Mouse (Mus musculus) limb, embryonic 11.5 days (tissue): ENCODE measurements around the gene Nelfa. TPM values are rescaled to one million over a fixed set of nuclear protein-coding genes. Genes with fewer than 3 reads are reported as not detected.

Source experiments
- ATAC-seq: fragments of 200-750 bp; cut with Nextera tagmentation; 2 replicates; pipeline ENCODE4 v1.8.0; 2017; ENCODE audit warnings: low read depth; ENCODE audit not compliant: insufficient number of reproducible peaks, low FRiP score, low TSS enrichment
- DNase-seq: peaks from one replicate; pipeline ENCODE4 v3.0.0-alpha.2; 2015; ENCODE audit warnings: low spot score
- H3K27ac ChIP-seq: fragments of 300-500 bp; sonication (generic); replicated peaks from 2 replicates; pipeline ENCODE4 v1.5.1; 2014; ENCODE audit warnings: low read depth, mild to moderate bottlenecking, low read length
- H3K27me3 ChIP-seq: fragments of 300-500 bp; sonication (generic); 2 replicates; pipeline ENCODE4 v1.6.1; 2014; ENCODE audit warnings: mild to moderate bottlenecking, low read length, mixed read lengths; ENCODE audit not compliant: control insufficient read depth, insufficient read depth
- H3K36me3 ChIP-seq: fragments of 300-500 bp; sonication (generic); 2 replicates; pipeline ENCODE4 v1.6.1; 2014; ENCODE audit warnings: mild to moderate bottlenecking, low read length, moderate library complexity, mixed read lengths; ENCODE audit not compliant: control insufficient read depth, insufficient read depth
- H3K4me1 ChIP-seq: fragments of 300-500 bp; sonication (generic); 2 replicates; pipeline ENCODE4 v1.6.1; 2014; ENCODE audit warnings: low read length, mixed read lengths; ENCODE audit not compliant: control insufficient read depth, insufficient read depth
- H3K4me2 ChIP-seq: fragments of 300-500 bp; sonication (generic); 2 replicates; pipeline ENCODE4 v1.6.1; 2014; ENCODE audit warnings: low read depth, mild to moderate bottlenecking, moderate library complexity; ENCODE audit not compliant: severe bottlenecking
- H3K4me3 ChIP-seq: fragments of 300-500 bp; sonication (generic); 2 replicates; pipeline ENCODE4 v1.5.1; 2014; ENCODE audit warnings: low read depth, low read length
- H3K9ac ChIP-seq: fragments of 300-500 bp; sonication (generic); 2 replicates; pipeline ENCODE4 v1.6.1; 2014; ENCODE audit warnings: mild to moderate bottlenecking, low read length
- H3K9me3 ChIP-seq: fragments of 300-500 bp; sonication (generic); 2 replicates; pipeline ENCODE4 v1.6.1; 2016; ENCODE audit warnings: low read length; ENCODE audit not compliant: control insufficient read depth
- WGBS: fragments of 180-500 bp; shearing (Covaris S2); extraction: QIAGEN DNeasy Blood & Tissue Kit; methylation state at CpG from one replicate; pipeline ENCODE4 v1.1.7; 2014; 5-methylcytosine and 5-hydroxymethylcytosine counted together
- microRNA-seq: library from miRNA; unstranded; fragments of <30 nt; microRNA quantifications from one replicate; pipeline ENCODE4, GENCODE M21; 2016
- polyA plus RNA-seq: library from polyadenylated mRNA; unstranded; fragments of >200 nt; fragmentation: Nextera tagmentation; extraction: Ambion mirVana; gene quantifications from 2 replicates; pipeline ENCODE4 v1.2.1, GENCODE M21; 2014

The Nelfa gene
- polyA plus RNA-seq, 1 experiment from 2014 or later = 71.0 TPM

DNA sequence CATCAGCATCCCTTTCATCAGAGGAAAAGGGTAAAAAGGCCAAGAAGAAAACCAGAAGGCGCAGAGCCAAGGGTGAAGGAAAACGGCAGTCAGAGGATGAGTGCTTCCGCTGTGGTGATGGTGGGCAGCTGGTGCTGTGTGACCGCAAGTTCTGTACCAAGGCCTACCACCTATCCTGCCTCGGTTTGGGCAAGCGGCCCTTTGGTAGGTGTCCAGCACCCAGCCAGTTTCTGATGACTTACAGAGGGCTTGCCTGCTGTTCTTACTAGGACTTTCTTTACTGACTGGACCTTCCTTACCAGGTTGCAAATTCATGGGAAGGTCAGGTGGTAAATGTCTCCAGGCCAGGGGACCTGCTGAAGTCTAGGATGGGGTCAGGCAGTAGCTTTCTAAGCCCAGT is 42.8 kb downstream of the Nelfa start:
- H3K9me3 ChIP-seq = no peaks in the 10 kb centered on the region
- DNase-seq (no peak), ATAC-seq (no peak)
- H3K27me3 ChIP-seq = no peaks in the 10 kb centered on the region
- WGBS = 91% methylated on average over 6 of the region's 6 CpGs
- H3K4me2 ChIP-seq = no peak overlapping the region
- H3K9ac ChIP-seq = no peak overlapping the region
- H3K36me3 ChIP-seq = peaks cover 44% of the 10 kb centered on the region
- no peaks in the 10 kb centered on the region for H3K4me1 ChIP-seq
- H3K4me3 ChIP-seq = no peak overlapping the region
- no peak overlapping the region for H3K27ac ChIP-seq

DNA sequence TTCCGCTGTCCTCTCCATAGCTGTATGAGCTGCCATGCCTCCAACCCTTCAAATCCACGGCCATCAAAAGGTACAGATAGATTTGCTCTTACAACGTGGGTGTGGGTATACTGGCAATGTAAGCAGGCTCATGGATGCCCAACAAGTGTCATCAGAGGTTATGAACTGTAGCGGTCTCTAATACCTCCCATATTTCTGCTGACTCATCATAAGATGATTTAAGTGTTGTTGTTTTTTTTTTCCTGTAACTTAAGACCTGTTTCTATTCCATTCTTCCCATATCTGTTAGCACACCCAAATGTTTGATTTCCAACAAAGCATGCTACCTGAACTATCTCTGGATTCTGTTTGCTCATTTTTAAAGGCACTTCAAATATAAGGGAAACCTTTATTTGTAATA is 55.1 kb downstream of the Nelfa start:
- no peak overlapping the region for H3K4me2 ChIP-seq
- no peaks in the 10 kb centered on the region for H3K9me3 ChIP-seq
- no peak overlapping the region for H3K27ac ChIP-seq
- ATAC-seq (no peak), DNase-seq (no peak)
- no peaks in the 10 kb centered on the region for H3K27me3 ChIP-seq
- no peaks in the 10 kb centered on the region for H3K4me1 ChIP-seq
- H3K9ac ChIP-seq = no peak overlapping the region
- peaks cover 43% of the 10 kb centered on the region for H3K36me3 ChIP-seq
- WGBS = 94% methylated on average over 4 of the region's 4 CpGs
- H3K4me3 ChIP-seq = no peak overlapping the region

DNA sequence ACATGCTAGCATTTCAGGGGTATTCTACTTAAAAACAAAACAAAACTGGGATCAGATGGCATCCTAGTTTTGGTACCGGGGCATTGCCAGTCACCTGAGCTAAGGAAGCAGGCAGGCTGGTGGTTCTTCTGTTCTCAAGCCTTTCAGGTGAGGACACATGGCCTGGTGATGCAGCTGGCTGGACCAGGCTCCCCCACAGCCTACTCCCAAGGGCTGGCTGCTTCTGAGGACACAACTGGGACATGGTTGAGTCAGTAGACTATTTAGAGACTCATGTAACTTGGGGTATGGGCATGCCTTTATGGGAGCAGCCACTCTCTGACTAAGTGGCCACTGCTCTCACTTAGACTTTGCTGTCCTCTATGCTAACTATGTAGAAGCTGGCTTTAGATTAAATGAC is 60.7 kb downstream of the Nelfa start:
- WGBS = 94% methylated on average over 1 of the region's 1 CpGs
- no peaks in the 10 kb centered on the region for H3K4me1 ChIP-seq
- no peak overlapping the region for H3K9ac ChIP-seq
- no peaks in the 10 kb centered on the region for H3K9me3 ChIP-seq
- no peaks in the 10 kb centered on the region for H3K27me3 ChIP-seq
- no peak overlapping the region for H3K4me3 ChIP-seq
- H3K4me2 ChIP-seq = no peak overlapping the region
- DNase-seq = no peak
- H3K27ac ChIP-seq = no peak overlapping the region
- peaks cover 9% of the 10 kb centered on the region for H3K36me3 ChIP-seq
- ATAC-seq = no peak

DNA sequence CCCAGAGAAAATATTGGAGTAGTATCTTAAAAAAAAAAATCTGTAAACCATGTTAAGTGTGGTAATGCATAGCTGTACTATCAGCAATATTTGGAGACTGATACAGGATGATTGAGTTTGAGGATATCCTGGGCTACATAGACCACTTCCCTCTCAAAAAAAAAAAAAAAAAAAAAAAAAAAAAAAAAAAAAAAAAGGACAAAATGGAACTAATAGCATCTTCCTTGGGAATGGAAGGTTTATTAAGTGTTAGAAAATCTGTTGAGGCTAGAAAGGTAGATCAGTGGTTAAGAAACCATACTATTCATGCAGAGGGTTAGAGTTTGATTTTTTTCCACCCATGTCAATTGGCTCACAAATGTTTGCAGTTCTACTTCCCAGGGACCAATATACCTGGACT is 78.5 kb downstream of the Nelfa start:
- ATAC-seq = no peak
- Histone ChIP-seq H3K9me3 (peaks cover 2% of the 10 kb centered on the region; the same call in 1 of the 2 replicates), H3K4me3 (no peak overlapping the region), H3K36me3 (peaks cover 35% of the 10 kb centered on the region), H3K9ac (no peak overlapping the region), H3K4me1 (no peaks in the 10 kb centered on the region), H3K27ac (no peak overlapping the region), H3K4me2 (no peak overlapping the region), H3K27me3 (no peaks in the 10 kb centered on the region)
- no peak for DNase-seq

DNA sequence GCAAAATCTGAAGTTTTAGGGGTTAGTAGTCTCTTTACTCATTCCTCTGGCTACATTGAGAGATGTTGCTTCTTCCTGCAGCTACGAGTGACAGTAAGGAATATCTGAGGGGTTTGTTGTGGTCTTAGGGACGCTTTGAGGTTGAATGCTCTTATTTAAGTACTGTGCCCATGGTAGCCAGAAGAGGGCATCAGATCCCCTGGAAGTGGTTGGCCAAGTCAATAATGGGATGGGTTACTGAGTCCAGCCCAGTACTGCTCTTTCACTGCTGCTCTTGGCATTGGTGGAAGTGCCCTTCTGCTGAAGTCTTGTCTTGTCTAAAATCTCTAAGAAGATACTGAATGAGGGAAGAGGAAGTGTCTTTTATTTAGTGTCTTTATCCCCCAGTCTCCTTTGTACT is 82.2 kb downstream of the Nelfa start:
- H3K9me3 ChIP-seq = no peaks in the 10 kb centered on the region
- 85% methylated on average over 2 of the region's 2 CpGs for WGBS
- H3K9ac ChIP-seq = no peak overlapping the region
- no peak overlapping the region for H3K4me3 ChIP-seq
- no peaks in the 10 kb centered on the region for H3K27me3 ChIP-seq
- ATAC-seq (no peak), DNase-seq (no peak)
- no peak overlapping the region for H3K27ac ChIP-seq
- H3K4me1 ChIP-seq = no peaks in the 10 kb centered on the region
- H3K4me2 ChIP-seq = no peak overlapping the region
- peaks cover 20% of the 10 kb centered on the region for H3K36me3 ChIP-seq

DNA sequence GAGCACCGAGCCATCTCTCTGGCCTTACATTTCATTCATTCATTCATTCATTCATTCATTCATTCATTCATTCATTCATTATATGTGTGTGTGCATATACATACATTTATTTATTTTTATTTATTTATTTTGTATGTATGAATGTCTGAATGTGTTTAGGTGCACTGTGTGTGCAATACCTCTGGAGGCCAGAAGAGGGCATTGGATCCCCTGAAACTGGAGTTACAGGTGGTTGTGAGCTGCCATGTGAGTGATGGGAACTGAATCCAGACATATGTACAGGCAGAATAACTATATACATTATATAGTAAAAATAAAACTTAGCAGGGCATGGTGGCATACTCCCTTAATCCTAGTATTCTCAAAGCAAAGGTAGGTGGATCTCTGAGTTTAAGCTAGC is 83.1 kb downstream of the Nelfa start:
- Histone ChIP-seq H3K9ac (no peak overlapping the region), H3K4me1 (no peaks in the 10 kb centered on the region), H3K4me3 (no peak overlapping the region), H3K27me3 (no peaks in the 10 kb centered on the region), H3K36me3 (peaks cover 15% of the 10 kb centered on the region), H3K9me3 (no peaks in the 10 kb centered on the region), H3K4me2 (no peak overlapping the region), H3K27ac (no peak overlapping the region)
- ATAC-seq (no peak), DNase-seq (no peak)
- WGBS = 88% methylated on average over 1 of the region's 1 CpGs

DNA sequence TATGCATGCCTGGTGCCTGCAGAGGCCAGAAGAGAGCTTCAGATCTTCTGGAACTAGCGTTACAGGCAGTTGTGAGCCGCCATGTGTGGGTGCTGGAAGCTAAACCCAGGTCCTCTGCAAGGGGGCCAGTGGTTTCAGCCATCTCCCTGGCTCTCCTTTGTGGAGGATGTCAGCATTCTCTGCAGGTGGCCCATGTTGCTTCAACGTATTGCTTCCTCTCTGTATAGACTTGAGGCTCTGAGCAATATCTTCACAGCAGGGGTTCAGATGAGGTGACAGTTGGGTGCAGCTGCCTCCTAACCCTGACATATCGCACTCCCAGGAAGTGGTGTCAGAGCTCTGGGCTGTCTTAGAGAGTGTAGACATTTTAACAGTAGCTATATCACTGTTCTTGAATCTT is 84.7 kb downstream of the Nelfa start:
- Histone ChIP-seq H3K27ac (no peak overlapping the region), H3K27me3 (no peaks in the 10 kb centered on the region), H3K4me1 (no peaks in the 10 kb centered on the region), H3K36me3 (peaks cover 14% of the 10 kb centered on the region), H3K4me3 (no peak overlapping the region), H3K4me2 (no peak overlapping the region), H3K9ac (no peak overlapping the region), H3K9me3 (no peaks in the 10 kb centered on the region)
- no peak for ATAC-seq
- 93% methylated on average over 4 of the region's 4 CpGs for WGBS
- no peak for DNase-seq

Small RNAs within 50 kb of the gene (microRNA-seq; reads per million reads assigned to microRNA genes)
- not detected for gene Mir7024

Other genes starting within 250 kb of the Nelfa start
- gene Fgfr3, start 214.7 kb downstream of the Nelfa start, polyA plus RNA-seq = 11.6 TPM in 2 replicates
- 54.4 and 56.4 TPM in 2 replicates for gene Letm1, start 153.6 kb downstream of the Nelfa start, polyA plus RNA-seq
- gene Nsd2, start 115.7 kb downstream of the Nelfa start, polyA plus RNA-seq = 78.7 and 81.0 TPM in 2 replicates
- gene Gm1673, start 47.0 kb upstream of the Nelfa start, polyA plus RNA-seq = 150 and 154 TPM in 2 replicates
- gene Nat8l, start 59.6 kb upstream of the Nelfa start, polyA plus RNA-seq = 0.09 and 0.21 TPM in 2 replicates
- 0.62 and 0.81 TPM in 2 replicates for gene Poln, start 233.0 kb upstream of the Nelfa start, polyA plus RNA-seq
- 55.9 and 57.0 TPM in 2 replicates for gene Haus3, start 233.1 kb upstream of the Nelfa start, polyA plus RNA-seq